Mouse (Mus musculus) G1E (cell line): ENCODE measurements around the gene B130006D01Rik.

ENCODE experiments used
- CTCF ChIP-seq: IDR thresholded peaks from 2 replicates; pipeline ENCODE4 v1.5.1; 2012; ENCODE audit warnings: low read depth, low read length, inconsistent platforms, mixed read lengths
- GATA1 ChIP-seq: IDR thresholded peaks from 2 replicates; pipeline ENCODE4 v1.6.1; 2012; ENCODE audit warnings: borderline replicate concordance, low read length, inconsistent platforms, mixed read lengths
- GATA2 ChIP-seq: IDR thresholded peaks from 2 replicates; pipeline ENCODE4 v1.6.1; 2012; ENCODE audit warnings: low read depth, low read length, inconsistent platforms, borderline replicate concordance
- POLR2AphosphoS5 ChIP-seq: IDR thresholded peaks from 2 replicates; pipeline ENCODE4 v1.6.1; 2012; ENCODE audit warnings: low read depth, low read length, inconsistent platforms; ENCODE audit not compliant: insufficient replicate concordance

DNA sequence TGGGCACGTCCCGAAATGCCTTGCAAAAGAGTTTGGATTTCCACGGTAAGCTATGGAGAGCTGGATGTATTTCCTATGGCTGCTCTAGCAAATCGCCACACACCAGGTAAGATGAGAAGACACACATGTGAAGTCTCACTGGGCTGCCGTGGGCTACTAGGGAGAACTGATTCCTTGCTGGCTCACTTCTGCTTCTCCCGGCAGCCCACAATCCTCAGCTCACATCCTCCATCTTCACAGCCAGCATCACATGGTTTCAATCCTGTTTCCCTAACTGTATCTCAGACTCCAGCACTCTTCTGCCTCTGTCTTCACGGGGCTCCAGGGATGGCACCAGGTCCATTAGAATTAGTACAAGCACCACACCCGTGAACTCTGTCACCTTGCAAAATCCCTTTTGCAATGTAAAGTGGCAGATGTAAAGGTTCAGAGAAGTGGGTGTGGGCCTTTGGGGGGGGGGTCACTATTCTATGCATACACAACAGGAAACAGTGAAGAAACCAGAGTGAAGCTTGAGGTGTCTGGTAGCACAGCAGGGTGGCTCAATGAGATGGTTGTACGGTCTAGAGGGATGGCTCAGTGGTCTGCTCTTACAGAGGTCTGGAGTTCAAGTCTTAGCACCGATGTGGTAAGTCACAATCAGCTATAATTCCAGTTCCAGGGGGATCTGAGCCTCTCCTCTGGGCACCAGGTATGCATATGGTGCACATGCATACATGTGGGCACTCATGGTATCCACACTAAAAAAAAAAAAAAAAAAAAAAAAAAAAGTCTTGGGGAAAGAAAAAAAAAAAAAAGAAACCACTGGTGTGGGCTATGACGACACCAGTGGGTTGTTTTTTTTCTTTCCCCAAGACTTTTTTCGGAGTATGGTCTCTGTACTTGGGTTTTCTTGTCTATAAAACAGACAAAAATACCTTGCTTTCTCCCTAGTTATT lies 19.1 kb upstream of the B130006D01Rik start:
- TF ChIP-seq GATA1 (no peak), POLR2AphosphoS5 (no peak), CTCF (no peak), GATA2 (no peak)
